ENCODE assay signal across 25 mouse cellular contexts in the genomic region with DNA sequence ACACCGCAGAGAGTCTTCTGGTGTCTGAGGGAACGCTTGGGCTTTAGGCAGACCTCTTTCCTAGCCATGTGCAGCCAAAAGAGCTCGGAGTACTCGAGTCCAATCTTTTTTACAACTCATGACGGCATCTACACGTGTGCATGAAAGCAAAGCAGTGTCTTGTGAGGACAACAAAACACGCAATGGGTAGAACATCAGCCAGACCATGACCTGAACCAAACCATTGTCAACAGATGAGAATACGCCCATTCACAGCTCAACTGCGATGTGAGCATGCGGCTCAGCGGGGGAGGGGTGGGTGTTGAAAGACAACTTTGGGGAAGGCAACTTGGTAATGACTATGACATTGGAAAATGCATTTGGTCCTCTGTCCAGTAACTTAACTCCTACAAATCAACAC. TPM values are rescaled to one million over a fixed set of nuclear protein-coding genes. Genes with fewer than 3 reads are reported as not detected.
DNase-seq lines count a peak whose midpoint lies in the region; ATAC-seq lines count a peak whose summit lies in the region.
"Had no signal": no experiment of that assay in that cellular context is flagged by ENCODE, and none has a peak within 500 bp of the region (broad histone marks: within the 10 kb centered on the region; RNA-seq: fewer than 3 reads in every experiment).

No protein-coding gene starts in this region.

- H3K9ac ChIP-seq in kidney, embryonic 15.5 days, result no peak overlapping the region
- H3K9ac ChIP-seq: embryonic facial prominence, embryonic 15.5 days; forebrain, embryonic 15.5 days; heart, embryonic 15.5 days; hindbrain, embryonic 15.5 days; midbrain, embryonic 15.5 days; neural tube, embryonic 12.5 days had no signal

- WGBS in kidney, embryonic 15.5 days, result 76% methylated on average over 11 of the region's 11 CpGs

- no peak for ATAC-seq in kidney, embryonic 15.5 days (replicated peaks; ENCODE audit: low FRiP score)
- ATAC-seq: midbrain, embryonic 15.5 days had no signal

- no peak overlapping the region for H3K4me2 ChIP-seq in kidney, embryonic 15.5 days
- H3K4me2 ChIP-seq: embryonic facial prominence, embryonic 15.5 days; forebrain, embryonic 15.5 days; heart, embryonic 15.5 days; hindbrain, embryonic 15.5 days; midbrain, embryonic 15.5 days; neural tube, embryonic 12.5 days had no signal

- H3K27me3 ChIP-seq in kidney, embryonic 15.5 days, result no peaks in the 10 kb centered on the region
- H3K27me3 ChIP-seq: CH12.LX; embryonic facial prominence, embryonic 15.5 days; forebrain, embryonic 15.5 days; heart, embryonic 15.5 days; hindbrain, embryonic 15.5 days; midbrain, embryonic 15.5 days; neural tube, embryonic 12.5 days had no signal

- peaks cover 14% of the 10 kb centered on the region for H3K4me1 ChIP-seq in kidney, embryonic 15.5 days
- H3K4me1 ChIP-seq: embryonic facial prominence, embryonic 15.5 days; heart, embryonic 15.5 days had no signal

- H3K27ac ChIP-seq in kidney, embryonic 15.5 days, result 0 out of 2 replicates have a peak overlapping the region, but pooled peaks have one; percentile 22
- H3K27ac ChIP-seq: embryonic facial prominence, embryonic 15.5 days; forebrain, embryonic 15.5 days; heart, embryonic 15.5 days; hindbrain, embryonic 15.5 days; left cerebral cortex, adult 2 months; midbrain, embryonic 15.5 days; neural tube, embryonic 12.5 days had no signal

- H3K9me3 ChIP-seq in kidney, embryonic 15.5 days (replicated peaks), result no peaks in the 10 kb centered on the region
- H3K9me3 ChIP-seq: embryonic facial prominence, embryonic 15.5 days; forebrain, embryonic 15.5 days; heart, embryonic 15.5 days; hindbrain, embryonic 15.5 days; midbrain, embryonic 15.5 days; neural tube, embryonic 12.5 days had no signal

- no peak for DNase-seq in kidney, postnatal 10 days
- DNase-seq in right cerebral cortex, adult 18-20 months, result peak; percentile 57
- no peak for DNase-seq in right cerebral cortex, postnatal 36 days (ENCODE audit: low spot score in 2 of 2)
- peak; percentile 26 for DNase-seq in ZHBTc4 (ENCODE audit: low read depth, low spot score)
- DNase-seq in layer of hippocampus, adult 9-11 months, result peak; percentile 88
- DNase-seq in ovary, postnatal 14 days (ENCODE audit: low spot score), result no peak
- DNase-seq: adrenal gland, postnatal 10 days; B cell, adult 2 months; cerebellum, adult 9-10 months; heart, postnatal 4 days; kidney, adult 8-10 months; kidney, postnatal 36 days; lung, postnatal 4 days; retina, postnatal 1 day; spleen, adult 18-20 months; thymus, postnatal 14 days had no signal

- H3K36me3 ChIP-seq in kidney, embryonic 15.5 days, result no peaks in the 10 kb centered on the region
- H3K36me3 ChIP-seq: embryonic facial prominence, embryonic 15.5 days; forebrain, embryonic 15.5 days; heart, embryonic 15.5 days; hindbrain, embryonic 15.5 days; midbrain, embryonic 15.5 days; neural tube, embryonic 12.5 days had no signal

- H3K4me3 ChIP-seq in kidney, embryonic 15.5 days (replicated peaks), result no peak overlapping the region
- H3K4me3 ChIP-seq: embryonic facial prominence, embryonic 15.5 days; forebrain, embryonic 15.5 days; heart, embryonic 15.5 days; hindbrain, embryonic 15.5 days; left cerebral cortex, adult 2 months; midbrain, embryonic 15.5 days; neural tube, embryonic 12.5 days had no signal

RNA-seq across cellular contexts. Expression of gene Ube2d1, which starts 17.6 kb away (rescaled TPM):
- 60.5 and 62.8 TPM in 2 replicates for polyA plus RNA-seq in kidney, embryonic 15.5 days (2015; fragmentation: Nextera tagmentation; extraction: Ambion mirVana)

RNA-seq across cellular contexts. Expression of gene Tfam, which starts 29.4 kb away (rescaled TPM):
- 82.9 and 87.4 TPM in 2 replicates for polyA plus RNA-seq in kidney, embryonic 15.5 days (2015; fragmentation: Nextera tagmentation; extraction: Ambion mirVana)

Comparison
In these comparisons a context has a peak if more than half of its experiments do, and no peak if none do; other contexts are left out.
1. DNase-seq: peak in right cerebral cortex, adult 18-20 months (single experiment), ZHBTc4 (single experiment) and layer of hippocampus, adult 9-11 months (single experiment); none in kidney, postnatal 10 days (single experiment), right cerebral cortex, postnatal 36 days (0 of 2) and ovary, postnatal 14 days (single experiment).